Mouse (Mus musculus) activated CD4-positive, CD25-positive, alpha-beta regulatory T cell, adult 4 months (primary cell): ENCODE measurements around the gene Clec2l. TPM values are rescaled to one million over a fixed set of nuclear protein-coding genes. Genes with fewer than 3 reads are reported as not detected.

ENCODE experiments used
- ATAC-seq: one replicate; pipeline ENCODE4 v1.8.0; 2017
- polyA plus RNA-seq, 2 experiments: library from polyadenylated mRNA; unstranded; fragments of 100-300 nt; shearing (Covaris generic); gene quantifications; one replicate each; pipeline ENCODE4 v1.2.1; 2017

Clec2l gene
- polyA plus RNA-seq, 2 experiments from 2014 or later = not detected

DNA sequence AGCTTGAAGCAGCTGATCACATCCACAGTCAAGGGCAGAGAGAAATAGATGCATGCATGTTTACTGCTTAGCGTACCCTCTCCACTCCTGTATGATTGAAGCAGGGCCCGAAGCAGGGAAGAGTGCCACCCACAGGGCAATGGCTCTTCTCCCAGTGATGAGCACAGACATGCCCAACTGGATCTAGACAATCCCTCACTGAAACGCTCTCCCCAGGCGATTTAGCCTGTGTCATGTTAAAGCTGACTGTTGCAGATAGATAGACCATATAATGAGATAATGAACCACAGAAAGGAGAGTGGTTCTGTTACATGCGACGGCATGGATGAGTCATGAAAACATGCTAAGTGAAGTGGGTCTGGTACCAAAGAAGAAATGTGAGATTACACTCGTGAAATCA, 8.4 kb downstream of the Clec2l start:
- ATAC-seq = no peak

DNA sequence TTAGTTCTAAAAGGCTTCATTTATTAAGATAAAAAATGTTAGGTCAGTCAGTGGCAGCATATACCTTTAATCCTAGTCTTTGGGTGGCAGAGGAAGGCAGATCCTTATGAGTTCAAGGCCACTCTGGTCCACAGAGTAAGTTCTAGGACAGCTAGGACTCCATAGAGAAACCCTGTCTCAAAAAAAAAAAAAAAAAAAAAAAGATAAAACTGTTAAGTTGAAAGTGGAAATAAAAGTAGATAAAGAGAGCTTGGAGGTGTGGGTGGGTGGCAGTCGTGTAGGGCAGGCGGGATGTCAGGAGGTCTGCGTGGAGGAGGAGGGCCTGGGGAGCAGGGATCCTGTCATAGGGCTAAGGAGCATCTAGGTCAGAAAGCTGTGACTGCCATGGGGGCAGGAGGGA, 9.1 kb downstream of the Clec2l start:
- ATAC-seq = no peak

DNA sequence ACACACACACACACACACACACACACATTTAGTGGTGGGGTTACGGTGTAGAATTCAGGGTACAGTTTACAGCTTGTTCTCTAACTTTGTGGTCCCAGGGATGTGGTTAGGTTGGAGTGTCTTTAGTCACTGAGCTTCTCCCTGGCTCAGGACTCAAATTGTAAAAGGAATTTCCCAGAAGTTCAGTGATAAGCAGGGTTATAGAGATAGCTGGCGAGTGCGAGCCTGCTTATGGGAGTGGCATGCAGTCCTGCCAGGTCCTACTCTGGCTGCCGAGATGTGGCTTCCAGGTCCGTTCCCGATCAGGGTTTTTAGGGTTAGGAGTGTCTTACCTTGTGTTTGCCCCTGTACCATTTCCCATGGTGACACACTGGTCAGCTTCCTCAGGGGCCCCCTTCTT, 13.3 kb downstream of the Clec2l start:
- no peak for ATAC-seq

- no peak for ATAC-seq
These were observed 13.9 kb downstream of the Clec2l start for GRCm38 (mm10) chr6:38676723-38677122.

- no peak for ATAC-seq
These were observed 14.8 kb downstream of the Clec2l start for GRCm38 (mm10) chr6:38677629-38678028.

DNA sequence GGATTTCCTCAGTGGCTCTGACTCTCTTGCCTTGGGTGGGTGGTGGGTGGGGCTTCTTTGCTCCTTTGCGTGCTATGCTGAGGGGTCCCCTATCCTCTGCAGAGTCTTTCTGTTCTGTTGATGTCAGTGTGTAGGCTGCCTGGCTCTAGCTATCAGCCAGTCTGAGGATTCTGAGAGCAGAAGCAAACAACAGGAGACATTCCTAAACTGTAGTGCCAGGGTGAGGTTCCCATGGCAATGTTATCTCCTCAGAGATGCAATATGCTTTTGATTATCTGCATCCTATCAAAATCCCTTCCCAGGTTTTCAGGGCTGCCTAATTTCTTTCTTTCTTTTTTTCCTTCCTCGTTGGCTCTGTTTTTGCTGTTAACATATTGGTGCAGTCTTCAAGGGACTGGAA, 19.7 kb downstream of the Clec2l start:
- no peak for ATAC-seq

- ATAC-seq = no peak
These were observed 24.3 kb downstream of the Clec2l start for GRCm38 (mm10) chr6:38687216-38687615.

DNA sequence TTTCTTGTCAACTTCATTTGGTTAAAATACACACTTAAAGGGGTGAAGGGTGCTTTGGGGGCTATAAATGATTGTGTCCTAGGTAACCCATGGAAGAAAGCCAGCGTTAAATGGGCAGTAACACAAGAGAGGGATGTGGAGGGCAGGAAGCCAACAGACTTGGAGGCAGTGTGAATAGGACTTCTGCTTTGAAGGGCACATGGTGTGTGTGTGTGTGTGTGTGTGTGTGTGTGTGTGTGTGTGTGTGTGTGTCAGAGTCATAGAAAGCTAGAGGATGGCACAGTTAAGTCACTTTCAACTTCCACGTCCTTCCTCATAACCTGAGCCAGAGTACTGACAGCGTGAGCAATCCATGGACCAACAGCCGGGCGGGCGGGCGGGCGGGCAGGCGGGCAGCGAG, 26.0 kb downstream of the Clec2l start:
- no peak for ATAC-seq

DNA sequence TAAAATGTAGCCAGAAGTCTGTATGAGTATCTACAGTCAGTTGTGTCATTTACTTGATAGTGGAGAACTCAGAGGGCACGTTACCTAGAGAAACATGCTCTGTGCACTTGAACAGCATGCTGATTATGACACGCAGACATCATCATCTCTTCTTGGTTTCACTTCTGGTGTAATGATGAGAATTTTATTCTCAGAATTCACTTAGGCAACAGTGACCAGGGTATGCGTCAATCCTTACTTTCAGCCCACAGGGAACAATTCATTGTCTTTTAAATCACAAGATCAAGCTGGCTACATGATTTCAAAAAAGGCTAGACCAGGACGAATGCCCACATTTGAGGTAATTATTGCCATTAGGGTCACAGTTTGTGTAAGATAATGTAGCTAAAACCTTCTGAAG, 27.7 kb downstream of the Clec2l start:
- ATAC-seq = no peak

DNA sequence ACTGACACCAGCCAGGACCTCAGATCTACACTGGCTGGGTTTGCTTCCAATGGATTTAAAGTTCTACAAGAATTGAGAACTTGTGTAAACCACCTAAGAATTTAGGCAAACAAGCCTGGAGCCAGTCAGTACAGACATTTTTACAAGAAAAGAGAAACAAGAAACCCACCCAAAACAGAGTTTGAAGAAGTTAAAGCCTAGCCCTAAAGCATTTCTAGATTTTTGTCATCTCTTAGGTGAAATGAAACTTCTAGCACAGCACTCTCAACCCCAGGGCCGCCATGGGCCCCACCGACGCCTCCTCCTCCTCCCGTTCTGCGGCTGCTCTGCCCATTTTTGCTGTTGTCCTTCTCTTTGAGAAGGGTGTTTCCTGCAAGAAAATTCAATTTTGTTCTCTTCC, 28.2 kb downstream of the Clec2l start:
- ATAC-seq = no peak

DNA sequence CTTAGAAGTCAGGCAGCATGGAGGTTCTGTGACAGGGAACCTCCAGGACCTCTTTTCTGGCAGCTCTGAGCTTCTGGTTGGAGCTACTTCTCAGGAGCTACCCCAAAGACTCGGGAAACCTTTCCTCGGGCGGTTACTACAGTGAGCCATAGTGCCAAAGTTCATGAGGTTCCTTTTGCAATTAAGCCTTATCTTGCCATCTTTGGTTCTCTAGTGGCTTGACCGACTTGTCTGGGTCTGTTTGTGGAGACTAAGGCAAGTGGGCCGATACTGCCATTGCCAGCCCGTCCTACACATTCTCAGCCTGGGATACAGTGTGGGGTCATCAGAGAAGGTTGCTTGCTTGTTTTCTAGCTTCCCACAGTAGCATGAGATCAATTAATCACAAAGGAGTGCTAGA, 29.7 kb downstream of the Clec2l start:
- ATAC-seq = no peak

DNA sequence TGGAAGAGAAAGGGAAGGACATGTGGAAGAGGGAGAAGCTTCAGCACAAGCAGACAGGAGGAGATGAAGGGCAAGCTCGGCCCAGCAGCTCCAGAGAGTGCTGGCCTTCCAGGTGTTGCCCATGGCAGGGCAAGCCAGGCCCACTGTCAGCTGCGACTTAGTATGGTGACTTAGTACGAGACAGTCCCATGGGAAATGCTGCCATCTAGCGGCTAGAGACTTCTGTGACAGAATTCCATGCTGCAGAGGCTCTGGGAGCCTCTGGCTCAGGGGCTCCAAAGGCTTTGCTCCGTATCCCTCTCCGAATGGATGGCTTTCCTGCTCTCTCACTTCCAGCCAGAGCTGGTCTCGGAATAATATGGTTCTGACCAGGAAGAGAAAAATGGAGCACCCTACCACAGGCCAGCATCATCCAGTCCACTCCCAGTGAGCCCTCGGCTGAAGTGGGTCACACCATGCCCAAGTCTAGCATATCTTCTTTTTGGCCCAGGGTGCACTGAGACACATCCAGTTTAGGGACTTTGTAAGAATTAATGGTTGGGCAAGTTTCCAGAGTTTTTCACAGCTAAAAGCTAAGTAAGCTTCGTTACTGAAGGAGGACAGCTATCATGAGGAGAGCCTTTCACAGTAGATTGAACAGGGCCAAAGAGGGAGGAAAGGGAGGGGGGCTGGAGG, 32.6 kb downstream of the Clec2l start:
- no peak for ATAC-seq

DNA sequence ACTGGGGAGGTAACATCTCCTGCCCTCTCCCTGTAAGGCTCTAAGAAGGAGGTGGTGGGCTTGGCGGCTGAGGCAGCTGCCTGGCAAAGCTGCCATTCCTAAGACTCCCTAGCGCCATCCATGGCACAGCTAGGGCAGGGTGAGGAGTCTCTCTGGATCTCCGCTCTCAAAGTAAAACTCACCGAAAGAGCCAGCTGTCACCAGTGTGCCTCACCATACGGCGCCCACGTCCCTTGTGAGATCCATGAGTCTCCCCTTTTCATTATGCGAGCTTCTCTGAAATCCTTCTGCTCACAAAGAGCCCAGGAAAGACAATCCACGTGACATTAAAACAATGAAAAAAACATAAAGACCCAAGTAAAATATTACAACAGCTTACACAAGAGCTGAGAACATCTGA, 33.7 kb downstream of the Clec2l start:
- ATAC-seq = no peak

- ATAC-seq = no peak
These were observed 35.5 kb downstream of the Clec2l start for GRCm38 (mm10) chr6:38698233-38698889.

- no peak for ATAC-seq
These were observed 38.6 kb downstream of the Clec2l start for GRCm38 (mm10) chr6:38701421-38701820.

- no peak for ATAC-seq
These were observed 40.0 kb downstream of the Clec2l start for GRCm38 (mm10) chr6:38702810-38703399.

DNA sequence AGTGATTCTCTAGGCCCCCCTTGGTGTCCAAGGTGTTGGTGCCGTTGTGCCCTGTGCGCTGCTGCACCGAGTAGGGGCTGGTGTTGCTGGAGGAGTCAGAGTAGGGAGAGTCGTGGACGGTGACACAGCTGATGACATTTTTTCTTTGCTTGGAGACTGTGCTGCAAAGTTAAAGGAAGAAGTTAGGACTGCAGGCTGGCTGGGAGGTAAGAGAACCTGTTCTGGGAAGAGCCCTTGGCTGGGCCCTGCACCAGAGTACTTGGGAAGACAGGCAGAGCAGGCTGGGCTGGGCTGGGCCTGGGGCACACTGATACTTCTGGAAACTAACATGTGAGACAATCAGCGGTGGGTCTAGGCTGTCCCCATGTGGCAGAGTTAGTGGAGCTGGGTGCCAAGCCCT, 40.7 kb downstream of the Clec2l start:
- no peak for ATAC-seq

GRCm38 (mm10) chr6:38704264-38704984, 41.6 kb downstream of the Clec2l start:
- no peak for ATAC-seq

- ATAC-seq = no peak
These were observed 47.6 kb downstream of the Clec2l start for GRCm38 (mm10) chr6:38710449-38710848.

GRCm38 (mm10) chr6:38713957-38714898, 51.4 kb downstream of the Clec2l start:
- ATAC-seq = no peak

DNA sequence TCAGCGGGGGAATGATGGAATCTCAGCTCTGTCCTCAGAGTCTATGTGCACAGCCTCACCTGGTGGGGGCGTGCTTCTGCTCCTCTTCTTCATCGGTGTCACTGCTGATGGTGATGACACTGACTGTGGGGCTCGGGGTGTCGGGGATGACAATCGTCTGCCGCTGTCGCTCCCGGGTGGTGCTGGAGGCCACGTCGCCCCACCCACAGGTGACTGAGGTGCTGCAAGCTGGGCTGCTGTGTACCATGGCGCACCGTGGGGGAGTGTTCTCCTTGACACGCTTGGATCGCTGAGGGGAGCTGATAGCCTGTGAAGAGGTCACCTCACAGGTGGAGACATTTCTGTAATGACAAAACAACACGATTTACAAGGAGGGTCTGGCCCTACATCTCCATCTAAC, 53.0 kb downstream of the Clec2l start:
- ATAC-seq = no peak

DNA sequence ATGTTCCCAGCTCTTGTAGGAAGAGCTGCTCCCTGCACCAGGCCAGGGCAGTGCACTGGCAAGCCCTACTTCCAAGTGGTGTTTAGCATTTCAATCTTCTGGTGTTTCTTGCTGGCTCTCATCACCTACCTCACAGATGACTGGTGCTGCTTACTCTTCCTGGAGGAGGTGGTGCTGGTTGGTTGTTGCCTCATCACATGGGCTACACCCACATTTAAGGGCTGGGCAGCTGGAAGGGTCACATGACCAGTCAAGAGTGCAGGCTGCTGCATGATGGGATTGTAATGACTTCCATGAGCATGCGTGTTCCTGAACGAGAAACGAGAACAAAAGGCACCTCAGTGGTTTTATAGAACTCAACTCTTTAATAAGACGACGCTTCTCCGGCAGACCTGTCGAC, 55.8 kb downstream of the Clec2l start:
- ATAC-seq = no peak
